Mouse (Mus musculus): ENCODE measurements around the gene Tub. TPM values are rescaled to one million over a fixed set of nuclear protein-coding genes. Genes with fewer than 3 reads are reported as not detected.

Gene Tub
- total RNA-seq (2021), result 100 to 1,000 TPM; 140 to 148 TPM
- long read RNA-seq, experiment 1, full-length matches to known transcripts, result 58 of 146 reads
- long read RNA-seq, experiment 1, partial matches to known transcripts, result 22 of 146 reads
- long read RNA-seq, experiment 1, other reads (novel, unspliced or antisense), result 66 of 146 reads
- long read RNA-seq, experiment 2, full-length matches to known transcripts, result 34 of 136 reads
- long read RNA-seq, experiment 2, partial matches to known transcripts, result 52 of 136 reads
- long read RNA-seq, experiment 2, other reads (novel, unspliced or antisense), result 50 of 136 reads

DNA sequence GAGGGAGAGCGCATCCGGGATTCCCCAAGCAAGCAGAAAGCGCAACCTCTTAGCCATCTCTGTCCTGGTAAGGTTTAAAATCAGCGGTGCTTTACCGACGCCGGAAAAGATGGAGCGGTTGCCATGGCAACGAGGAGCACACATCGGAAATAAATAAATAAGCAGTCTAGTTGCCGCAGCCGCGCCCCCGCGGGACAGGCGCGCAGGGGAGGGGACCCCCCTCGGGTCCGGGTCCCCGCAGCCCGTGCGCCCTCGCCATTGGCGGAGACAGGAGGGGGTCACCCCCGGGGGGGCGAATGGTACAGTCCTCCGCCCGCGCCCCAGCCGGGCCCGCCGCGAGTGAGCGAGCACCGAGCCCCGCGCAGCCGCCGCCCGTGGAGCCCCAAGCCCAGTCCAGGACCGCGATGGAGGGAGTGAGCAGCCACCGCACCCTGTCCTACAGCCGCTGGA lies at the start of gene Tub:
Gene Tub (plus strand): TSS at position 27 of the 450 bp plus-strand sequence.
- TF ChIP-seq CTCF (IDR thresholded peaks at IDR 0.05), result no peak
- H3K27ac ChIP-seq, result peak within 1 kb of the TSS; percentile 95
- intact Hi-C loops (cut with DNase I), result no loop called here
- H3K4me3 ChIP-seq, result peak within 1 kb of the TSS; percentile 64
- peak in 1 of 2 experiments; percentile 84 for DNase-seq (ENCODE audit: extremely low spot score in 1 of 2, low spot score in 2 of 2)

GRCm38 (mm10) chr7:108903969-108904368 lies 46.2 kb upstream of the Tub start:
- Histone ChIP-seq H3K4me3 (no peak overlapping the region), H3K27ac (no peak overlapping the region)
- TF ChIP-seq CTCF (IDR thresholded peaks at IDR 0.05), result no peak
- no peak for DNase-seq (ENCODE audit: extremely low spot score in 1 of 2, low spot score in 2 of 2)
- intact Hi-C loops (cut with DNase I), result no loop called here

DNA sequence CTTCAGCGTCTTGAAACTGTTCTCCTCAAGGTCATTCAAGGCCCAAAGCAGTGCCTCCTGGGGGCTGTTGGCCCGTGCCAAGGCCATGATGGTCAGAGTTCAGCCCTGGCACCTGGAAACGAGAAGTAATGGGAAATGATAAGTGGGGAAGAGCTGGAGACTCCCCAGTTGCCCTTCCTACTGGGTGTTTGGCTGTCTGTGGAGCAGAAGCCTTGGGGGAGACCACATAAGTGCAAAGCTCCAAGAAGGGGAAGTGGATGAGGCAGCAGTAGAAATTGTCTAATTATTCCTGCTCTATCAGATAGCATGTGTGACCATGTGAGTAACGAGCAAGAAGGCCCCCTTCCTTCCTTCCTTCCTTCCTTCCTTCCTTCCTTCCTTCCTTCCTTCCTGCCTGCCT lies 23.1 kb upstream of the Tub start:
- Histone ChIP-seq H3K4me3 (no peak overlapping the region), H3K27ac (no peak overlapping the region)
- no peak for DNase-seq (ENCODE audit: extremely low spot score in 1 of 2, low spot score in 2 of 2)
- TF ChIP-seq CTCF (IDR thresholded peaks at IDR 0.05), result no peak
- intact Hi-C loops (cut with DNase I), result no loop called here

- peak overlapping the region; percentile 47; the same call in 1 of the 2 replicates for H3K27ac ChIP-seq
- intact Hi-C loops (cut with DNase I), result no loop called here
- H3K4me3 ChIP-seq, result no peak overlapping the region
- DNase-seq (ENCODE audit: extremely low spot score in 1 of 2, low spot score in 2 of 2), result no peak
- no peak for TF ChIP-seq CTCF (IDR thresholded peaks at IDR 0.05)
Measured at GRCm38 (mm10) chr7:108928280-108929188, 21.6 kb upstream of the Tub start.

- intact Hi-C loops (cut with DNase I), result loop anchor here (10.0 kb wide), 1 partner anchor 1065 kb away; no protein-coding TSS in a partner anchor
- TF ChIP-seq CTCF (IDR thresholded peaks at IDR 0.05), result no peak
- H3K4me3 ChIP-seq, result no peak within 1 kb of the TSS
- H3K27ac ChIP-seq, result no peak within 1 kb of the TSS
- DNase-seq (ENCODE audit: extremely low spot score in 1 of 2, low spot score in 2 of 2), result no peak
Measured at GRCm38 (mm10) chr7:108929726-108930393, 20.3 kb upstream of the Tub start, which contains the start of gene Nlrp10. Nlrp10 (minus strand) TSS chr7:108930178.

DNA sequence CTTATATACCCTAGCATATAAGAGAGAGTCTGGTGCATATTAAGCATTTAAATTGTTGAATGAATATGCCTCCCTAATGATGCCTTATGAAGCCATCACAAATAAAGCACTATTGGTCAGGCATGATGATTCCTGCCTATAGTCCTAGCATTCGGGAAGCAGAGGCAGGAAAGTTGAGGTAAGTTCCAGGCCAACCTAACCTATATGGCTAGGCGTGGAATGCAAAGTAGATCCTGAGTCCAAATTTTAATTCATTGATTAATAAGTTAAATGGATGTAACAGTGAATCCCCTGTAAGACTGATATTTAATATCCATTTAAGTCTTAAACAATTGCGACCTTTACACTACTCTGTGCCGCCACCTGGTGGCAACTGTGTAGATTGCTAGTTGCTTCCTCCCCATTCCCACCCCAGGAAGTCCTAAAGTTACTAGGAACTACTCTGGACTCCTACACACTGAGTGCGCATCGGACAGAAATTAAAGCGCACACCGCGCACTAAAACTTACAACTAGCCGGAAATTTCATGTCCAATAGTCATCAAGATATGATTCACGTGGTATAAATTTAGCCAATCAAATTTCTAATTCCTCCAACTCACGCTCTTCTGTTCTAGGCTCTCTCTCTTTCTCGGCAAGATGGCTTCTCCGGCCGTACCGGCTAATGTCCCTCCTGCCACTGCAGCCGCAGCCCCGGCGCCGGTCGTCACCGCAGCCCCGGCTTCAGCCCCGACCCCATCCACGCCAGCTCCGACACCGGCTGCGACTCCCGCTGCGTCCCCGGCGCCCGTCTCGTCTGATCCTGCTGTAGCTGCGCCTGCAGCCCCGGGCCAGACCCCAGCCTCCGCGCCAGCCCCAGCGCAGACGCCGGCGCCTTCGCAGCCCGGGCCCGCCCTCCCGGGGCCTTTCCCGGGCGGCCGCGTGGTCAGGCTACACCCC lies 16.1 kb upstream of the Tub start, which contains the start of gene Eif3f:
Gene Eif3f (plus strand): TSS at position 624 of the 938 bp plus-strand sequence.
- peak; percentile 99 for TF ChIP-seq CTCF (IDR thresholded peaks at IDR 0.05)
- intact Hi-C loops (cut with DNase I), result loop anchor here (1.0 to 10.0 kb wide), 3 partner anchors 83 to 1069 kb away; no protein-coding TSS in a partner anchor
- peak; percentile 92 to 95 for DNase-seq (ENCODE audit: extremely low spot score in 1 of 2, low spot score in 2 of 2)
- H3K27ac ChIP-seq, result peak within 1 kb of the TSS; percentile 84
- peak within 1 kb of the TSS; percentile 87 for H3K4me3 ChIP-seq

DNA sequence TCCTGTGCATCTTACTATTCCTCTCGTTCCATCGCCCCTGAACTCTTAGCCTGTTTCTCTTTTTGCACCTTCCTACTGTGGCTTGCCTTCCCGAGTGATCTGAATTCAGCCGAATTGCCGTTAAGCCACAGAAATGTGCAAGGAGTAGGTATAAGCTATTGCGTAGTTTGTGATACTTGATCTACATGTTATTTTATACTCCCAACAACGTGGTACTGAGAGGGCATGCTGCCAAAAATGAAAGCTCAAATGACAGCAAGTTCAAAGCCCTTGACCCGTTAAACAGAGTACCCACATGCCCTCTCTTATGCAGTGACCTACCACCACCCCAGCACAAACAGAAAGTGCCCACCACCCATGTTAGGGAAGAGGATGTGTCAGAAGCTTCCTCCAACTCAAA lies 15.3 kb upstream of the Tub start:
- peak overlapping the region; percentile 84 for H3K27ac ChIP-seq
- H3K4me3 ChIP-seq, result peak overlapping the region; percentile 87
- no peak for TF ChIP-seq CTCF (IDR thresholded peaks at IDR 0.05)
- intact Hi-C loops (cut with DNase I), result loop anchor here (1.0 to 10.0 kb wide), 3 partner anchors 84 to 1070 kb away; no protein-coding TSS in a partner anchor
- peak in 1 of 2 experiments; percentile 9 for DNase-seq (ENCODE audit: extremely low spot score in 1 of 2, low spot score in 2 of 2)

DNA sequence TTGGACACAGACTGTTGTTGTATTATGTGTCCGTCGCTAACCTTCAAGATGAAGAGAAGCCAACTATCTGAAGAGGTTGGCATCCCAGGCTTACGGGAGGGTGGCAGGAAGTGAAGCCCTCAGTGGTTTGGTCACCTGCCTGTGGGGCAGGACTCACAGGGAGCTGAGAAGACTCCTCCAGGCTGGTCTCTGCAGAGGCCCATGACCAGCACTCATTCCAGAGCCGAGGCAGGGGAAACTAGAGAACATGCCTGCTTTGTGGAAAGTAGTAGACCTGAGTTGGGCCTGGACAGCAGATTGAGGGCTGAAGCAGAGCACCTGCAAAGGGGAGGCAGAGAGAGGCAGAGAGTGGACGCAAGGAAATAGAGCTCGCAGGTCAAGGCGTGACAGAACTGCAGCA lies 14.7 kb upstream of the Tub start:
- no peak for DNase-seq (ENCODE audit: extremely low spot score in 1 of 2, low spot score in 2 of 2)
- no peak for TF ChIP-seq CTCF (IDR thresholded peaks at IDR 0.05)
- H3K27ac ChIP-seq, result no peak overlapping the region
- H3K4me3 ChIP-seq, result peak overlapping the region; percentile 87
- intact Hi-C loops (cut with DNase I), result loop anchor here (10.0 kb wide), 1 partner anchor 1071 kb away; no protein-coding TSS in a partner anchor

DNA sequence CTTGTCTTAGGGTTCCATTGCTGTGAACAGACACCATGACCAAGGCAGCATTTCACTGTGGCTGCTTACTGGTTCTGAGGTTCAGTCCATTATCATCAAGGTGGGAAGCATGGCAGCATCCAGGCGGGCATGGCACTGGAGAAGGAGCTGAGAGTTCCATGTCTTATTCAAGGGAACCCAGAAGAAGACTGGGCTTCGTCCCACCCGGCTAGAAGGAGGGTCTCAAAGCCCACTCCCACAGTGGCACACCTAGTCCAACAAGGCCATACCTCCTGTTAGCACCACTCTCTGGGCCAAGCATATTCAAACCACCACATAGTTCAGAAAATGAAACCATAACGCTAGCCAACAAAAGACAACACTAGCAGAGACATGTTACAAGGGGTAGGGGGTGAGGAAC lies 13.5 kb upstream of the Tub start:
- no peak for TF ChIP-seq CTCF (IDR thresholded peaks at IDR 0.05)
- intact Hi-C loops (cut with DNase I), result loop anchor here (10.0 kb wide), 1 partner anchor 1072 kb away; no protein-coding TSS in a partner anchor
- no peak for DNase-seq (ENCODE audit: extremely low spot score in 1 of 2, low spot score in 2 of 2)
- Histone ChIP-seq H3K4me3 (no peak overlapping the region), H3K27ac (no peak overlapping the region)

DNA sequence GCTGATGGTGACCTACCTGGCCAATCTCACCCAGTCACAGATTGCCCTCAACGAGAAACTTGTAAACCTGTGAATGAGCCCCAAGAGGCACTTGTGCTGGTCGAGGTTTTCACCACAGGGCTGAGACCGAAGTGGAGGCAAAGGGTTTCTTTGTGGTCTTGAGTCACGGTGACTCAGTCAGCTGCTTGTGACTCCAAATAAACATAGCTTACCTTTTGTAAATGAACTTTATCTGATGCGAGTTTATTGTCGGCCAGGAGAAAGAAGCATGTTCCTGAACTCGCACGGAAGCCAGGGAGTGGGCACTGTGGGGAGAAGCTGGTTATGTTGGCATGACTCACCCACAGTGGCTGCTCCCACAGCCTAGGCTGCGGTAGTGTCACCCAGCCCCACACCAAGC lies 8.7 kb upstream of the Tub start:
- no peak for TF ChIP-seq CTCF (IDR thresholded peaks at IDR 0.05)
- no peak for DNase-seq (ENCODE audit: extremely low spot score in 1 of 2, low spot score in 2 of 2)
- intact Hi-C loops (cut with DNase I), result no loop called here
- Histone ChIP-seq H3K4me3 (no peak overlapping the region), H3K27ac (no peak overlapping the region)
